Mouse (Mus musculus) T-cell, adult 2 months (primary cell): ENCODE measurements at regions not wholly inside any gene's neighbourhood (a gene's known extent, or its start where the extent isn't known, plus 50 kb on each side); places are given as distances from the start of the nearest gene placed in this dataset.
A peak's percentile ranks its signal among the peaks of the same experiment; 100 is the strongest.
"Not testable (repeated sequence)": the region's sequence is repeated elsewhere in the genome, so short reads cannot be mapped to it uniquely, and the experiment has no call there.

Experiments
- DNase-seq: peaks from one replicate; pipeline ENCODE4 v3.0.0; 2022; ENCODE audit warnings: low spot score

DNA sequence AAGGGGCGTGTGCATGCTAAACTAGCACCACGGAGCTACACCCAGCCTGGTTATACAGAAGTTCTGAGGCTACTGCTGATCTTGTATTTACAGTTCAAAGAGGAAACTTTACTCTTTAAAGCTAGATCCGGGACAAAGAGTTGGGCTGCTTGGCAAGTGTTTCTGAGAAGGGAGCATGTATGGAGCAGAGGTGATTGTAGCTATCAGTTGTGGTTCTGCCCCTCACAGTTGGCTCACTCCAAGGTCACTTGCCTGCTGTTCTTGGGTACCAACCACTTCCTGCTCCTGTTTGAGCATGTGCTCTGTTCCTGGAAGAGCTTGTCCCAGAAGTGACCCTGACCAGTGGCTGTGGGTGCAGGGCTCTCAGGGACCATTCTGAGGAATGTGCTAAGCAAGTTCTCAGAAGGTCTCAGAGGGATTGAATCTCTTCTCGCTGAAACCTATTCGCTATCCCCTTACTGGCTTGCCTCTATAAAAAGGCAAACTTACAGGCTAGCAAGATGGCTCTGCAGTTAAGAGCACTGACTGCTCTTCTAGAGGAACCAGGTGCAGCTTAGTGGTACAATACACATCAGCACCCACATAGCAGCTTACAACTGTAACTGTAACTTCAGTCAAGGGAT lies 94.9 kb upstream of the Max start:
- DNase-seq: peak; percentile 5

DNA sequence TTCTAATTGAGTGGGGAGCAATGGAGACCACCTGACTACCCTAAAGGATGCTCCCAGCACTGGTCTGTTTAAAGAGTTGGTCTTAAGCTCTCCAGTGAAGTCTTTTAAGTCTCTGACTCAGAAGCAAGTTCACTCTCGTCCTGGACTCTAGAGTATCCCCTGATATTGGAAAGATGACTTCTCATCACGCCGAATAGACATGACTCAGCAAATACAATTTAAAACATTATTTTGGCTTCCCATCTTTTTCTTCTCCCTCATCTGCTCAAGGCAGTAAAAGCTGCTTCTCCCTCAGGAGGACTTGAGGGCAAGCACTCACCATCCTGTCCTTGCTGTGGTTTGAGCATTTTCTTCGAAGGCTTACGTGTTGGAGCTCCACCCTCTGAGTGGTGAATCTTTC lies 92.7 kb upstream of the Max start:
- DNase-seq: no peak

DNA sequence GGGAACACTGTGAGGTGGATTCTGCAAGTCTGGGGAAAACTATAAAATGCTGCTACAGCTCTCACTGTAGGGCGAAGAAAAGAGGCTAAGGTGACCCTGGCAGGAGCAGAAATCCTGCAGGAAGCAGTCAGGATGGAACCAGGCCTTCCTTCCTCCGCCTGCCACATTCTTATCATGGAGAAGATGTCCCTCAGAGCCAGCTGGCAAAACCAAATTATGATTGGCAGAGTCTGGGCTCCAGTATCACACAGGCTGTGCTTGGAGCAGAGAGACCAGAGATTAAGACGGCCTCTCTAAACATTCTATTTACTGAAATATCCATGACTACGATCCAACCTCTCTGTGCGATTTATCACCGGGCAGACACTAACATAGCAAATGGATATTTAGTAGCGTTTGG lies 92.2 kb upstream of the Max start:
- DNase-seq: no peak

GRCm38 (mm10) chr12:77052853-77053252 lies 90.9 kb upstream of the Max start:
- peak; percentile 56 for DNase-seq

DNA sequence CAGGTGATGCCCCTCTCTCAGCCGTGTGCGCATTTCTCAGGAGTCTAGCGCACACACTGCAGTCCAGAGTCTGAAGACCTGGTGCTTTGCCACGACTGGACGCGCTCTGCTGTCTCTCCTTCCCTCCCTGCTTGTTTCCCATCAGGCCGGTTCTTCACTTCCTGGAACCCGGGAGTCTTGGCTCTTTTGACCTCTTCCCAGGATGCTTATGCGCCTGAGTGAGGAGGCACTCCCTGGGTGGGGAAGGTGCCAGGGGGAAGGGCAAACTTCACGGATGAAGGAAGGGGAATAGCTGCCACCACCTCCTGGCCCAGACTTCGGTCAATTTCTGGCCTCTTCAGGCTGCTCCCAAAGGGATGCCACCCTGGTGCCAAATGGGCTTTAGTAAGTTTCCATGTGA lies 86.4 kb upstream of the Max start:
- no peak for DNase-seq

- DNase-seq: no peak
Observed at GRCm38 (mm10) chr12:77047273-77047672, 85.3 kb upstream of the Max start.

DNA sequence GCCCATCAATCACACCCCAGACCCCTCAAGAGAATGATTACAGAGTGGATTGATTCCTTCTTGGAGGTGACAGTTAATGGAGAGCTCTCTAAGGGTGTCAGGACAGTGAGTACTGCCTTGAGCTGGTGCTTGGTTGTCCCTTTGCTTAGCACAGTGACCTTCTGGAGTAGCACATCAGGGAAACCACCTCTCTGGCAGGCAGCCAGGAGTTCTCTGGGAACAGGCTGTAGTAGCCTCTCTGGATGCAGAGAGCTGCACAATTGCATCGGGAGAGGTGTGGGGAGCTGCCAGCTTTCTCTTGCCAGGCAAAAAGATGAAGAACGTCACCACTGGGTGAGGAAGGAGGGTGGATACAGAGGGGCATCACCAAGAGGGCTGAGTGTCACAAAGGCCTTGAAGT lies 84.0 kb upstream of the Max start:
- no peak for DNase-seq

DNA sequence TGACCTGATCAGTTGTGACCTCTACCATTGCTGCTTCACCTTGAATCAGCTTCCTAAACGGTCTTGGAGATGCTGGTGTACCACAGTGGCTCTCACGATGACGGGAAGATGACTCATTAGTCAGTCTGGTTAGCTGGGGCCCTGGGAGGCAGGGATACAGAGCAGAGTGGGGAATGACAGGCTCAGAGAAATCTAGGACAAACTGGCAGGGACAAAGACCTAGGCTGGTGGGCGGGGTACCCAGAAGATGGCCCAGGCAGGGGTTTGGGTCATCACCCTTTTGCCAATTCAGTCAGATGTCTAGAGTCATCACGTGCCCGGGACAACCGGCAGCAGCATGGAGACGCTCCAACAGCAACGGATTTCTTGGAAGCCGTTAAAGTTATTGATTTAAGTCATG lies 83.4 kb upstream of the Max start:
- no peak for DNase-seq

DNA sequence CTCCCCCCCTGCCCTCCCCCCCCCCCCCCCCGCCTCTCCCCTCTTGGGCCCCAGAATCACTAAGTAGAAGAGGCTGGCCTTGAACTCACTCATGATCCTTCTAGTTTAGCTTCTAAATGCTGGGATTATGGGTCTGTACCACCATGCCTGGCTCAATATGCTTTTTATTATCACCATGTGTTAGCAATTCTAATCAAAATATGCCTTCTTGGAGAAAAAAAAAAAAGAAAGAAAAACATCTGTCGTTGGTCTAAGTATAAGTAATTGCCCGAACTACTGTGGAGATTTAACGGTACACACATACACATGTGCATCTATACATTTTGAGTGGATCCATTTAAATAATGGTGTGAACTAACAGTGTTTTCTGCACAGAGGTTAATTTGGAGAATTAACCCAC lies 80.4 kb upstream of the Max start:
- DNase-seq: no peak

- DNase-seq: no peak
Observed at GRCm38 (mm10) chr12:77041141-77041540, 79.1 kb upstream of the Max start.

DNA sequence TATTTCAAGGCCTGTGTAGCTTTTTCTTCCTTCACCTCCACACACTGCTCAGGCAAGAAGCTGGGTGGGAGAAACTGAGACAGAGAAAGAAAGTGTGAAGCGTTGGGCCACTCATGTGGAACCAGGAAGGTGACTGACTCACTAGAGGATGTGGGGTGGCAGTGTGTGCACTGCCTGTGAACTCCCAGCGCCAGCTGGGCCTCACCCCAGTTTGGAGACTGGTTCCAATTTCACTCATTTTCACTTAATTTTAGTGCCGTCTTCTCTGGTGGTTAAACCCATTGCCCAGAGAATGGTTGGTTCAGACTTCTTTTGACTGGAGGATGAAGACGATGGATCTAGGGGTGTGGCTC lies 77.9 kb upstream of the Max start:
- peak; percentile 57 for DNase-seq

DNA sequence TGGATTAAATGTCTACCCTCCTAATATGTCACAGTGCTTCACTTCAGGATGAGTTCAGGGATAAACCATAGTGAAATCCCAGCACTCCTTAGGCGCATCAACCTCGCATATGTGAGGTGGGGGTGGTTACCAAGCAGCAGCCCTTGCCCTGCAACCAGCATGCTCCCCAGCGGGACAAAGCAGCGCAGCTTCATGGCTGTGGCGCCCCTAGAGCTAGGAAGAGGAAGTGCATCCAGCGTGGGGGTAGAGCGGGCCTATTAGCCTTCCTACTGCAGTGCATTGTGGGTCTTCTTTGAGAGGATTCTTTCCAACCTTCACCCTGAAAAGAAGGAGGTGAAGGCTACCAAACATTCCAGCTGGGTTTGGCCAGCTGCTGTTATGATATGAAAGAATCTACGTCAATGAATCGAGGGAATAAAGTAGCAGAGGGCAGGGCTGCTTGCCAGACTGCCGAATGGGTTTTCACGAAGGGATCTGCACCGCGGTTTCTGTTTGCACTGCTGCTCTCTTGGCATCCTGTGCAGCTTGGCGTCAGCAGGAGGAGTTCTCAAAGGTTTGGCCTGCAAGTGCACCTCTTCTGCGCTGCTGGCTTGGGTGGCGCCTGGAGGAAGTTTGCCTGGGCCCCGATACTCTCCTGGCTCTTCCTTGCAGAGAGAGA lies 77.4 kb upstream of the Max start:
- peak; percentile 75 for DNase-seq

DNA sequence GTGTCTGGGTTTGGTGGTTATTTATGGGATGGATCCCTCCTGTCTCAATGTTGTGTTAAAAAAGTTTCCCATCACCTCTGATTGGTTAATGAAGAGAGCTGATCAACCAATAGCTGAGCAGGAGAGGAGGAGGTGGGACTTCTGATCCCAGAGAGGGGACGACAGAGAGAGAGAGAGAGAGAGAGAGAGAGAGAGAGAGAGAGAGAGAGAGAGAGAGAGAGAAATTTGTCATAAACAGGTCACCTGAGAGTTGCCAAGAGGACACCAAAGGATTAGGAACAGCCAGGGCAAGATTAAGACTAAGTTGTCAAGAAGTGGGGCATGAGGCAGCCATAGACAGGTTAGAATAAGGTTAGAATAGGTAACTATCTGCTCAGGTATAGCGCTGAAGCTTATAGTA lies 73.7 kb upstream of the Max start:
- no peak for DNase-seq

GRCm38 (mm10) chr12:77031448-77031847 lies 69.4 kb upstream of the Max start:
- no peak for DNase-seq

GRCm38 (mm10) chr12:77025431-77025879 lies 63.5 kb upstream of the Max start:
- DNase-seq: no peak

DNA sequence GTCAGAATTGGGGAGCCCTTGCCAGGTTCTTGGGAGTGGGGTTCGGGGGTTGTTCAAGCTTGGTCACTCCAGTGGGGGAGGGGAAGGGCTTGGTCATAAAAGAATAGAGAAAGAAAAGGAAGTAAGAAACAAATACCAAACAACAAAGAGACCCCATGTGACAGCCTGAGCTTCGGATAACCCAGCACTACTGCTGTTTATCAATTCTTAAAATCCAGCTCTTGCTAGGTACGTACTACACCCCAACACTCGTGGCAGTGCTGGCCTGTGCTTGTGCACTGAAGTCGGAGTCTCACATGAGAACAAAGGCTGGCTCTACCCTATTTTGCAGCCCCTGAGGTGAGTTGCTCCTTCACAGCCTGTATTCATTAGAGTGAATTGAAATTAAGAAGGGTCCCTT lies 60.5 kb upstream of the Max start:
- DNase-seq: no peak

- DNase-seq: no peak
Observed at GRCm38 (mm10) chr12:77021881-77022280, 59.9 kb upstream of the Max start.

DNA sequence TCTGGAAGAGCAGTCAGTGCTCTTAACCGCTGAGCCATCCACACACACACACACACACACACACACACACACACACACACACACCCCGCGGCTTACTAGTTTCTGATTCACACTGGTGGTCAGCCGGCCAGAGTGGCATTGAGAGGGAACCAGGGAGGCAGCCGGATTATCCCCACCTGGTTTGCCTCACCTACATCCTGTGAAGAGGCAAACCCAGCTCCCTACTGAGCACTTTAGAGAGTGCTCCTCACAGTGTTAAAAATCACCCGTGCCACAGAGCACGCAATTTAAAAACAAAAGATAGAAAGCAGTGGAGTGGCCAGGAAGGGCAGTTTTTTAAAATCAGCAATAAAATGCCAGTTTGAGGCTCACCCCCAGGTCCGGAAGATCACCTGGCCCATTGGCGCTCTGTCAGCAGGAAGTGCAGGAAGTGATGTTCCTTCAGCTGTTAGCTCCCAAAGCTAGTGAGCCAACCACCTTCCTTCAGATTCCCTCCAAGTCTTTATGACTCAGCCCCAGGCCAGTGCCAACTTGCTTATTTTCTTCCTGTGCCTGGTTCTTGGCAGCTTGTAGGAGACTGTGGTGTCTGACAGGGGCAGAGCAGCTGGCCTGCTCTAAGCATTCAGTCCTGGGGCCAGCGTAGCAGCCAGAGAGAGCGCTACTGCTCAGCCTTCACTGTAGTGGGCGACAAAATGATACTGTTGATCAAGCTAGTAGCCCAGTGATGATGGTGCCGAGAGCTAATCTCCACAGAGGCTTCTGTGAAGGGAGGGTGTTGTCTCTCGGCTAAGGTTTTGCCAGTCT lies 57.9 kb upstream of the Max start:
- DNase-seq: peak; percentile 21

DNA sequence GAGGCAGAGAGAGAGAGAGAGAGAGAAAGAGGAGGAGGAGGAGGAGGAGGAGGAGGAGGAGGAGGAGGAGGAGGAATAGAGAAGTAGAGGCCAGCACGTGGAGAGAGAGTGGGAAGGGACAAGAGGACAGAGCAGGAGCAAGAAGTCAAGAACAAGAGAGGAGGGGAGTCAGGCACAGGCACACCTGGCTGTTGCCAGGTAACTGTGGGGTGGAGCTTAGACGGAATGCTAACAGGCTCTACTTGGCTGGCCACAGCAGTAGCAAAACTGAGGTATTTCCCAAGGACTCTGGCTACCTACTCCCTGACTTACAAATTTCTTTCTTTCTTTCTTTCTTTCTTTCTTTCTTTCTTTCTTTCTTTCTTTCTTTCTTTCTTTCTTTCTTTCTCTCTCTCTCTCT lies 57.1 kb upstream of the Max start:
- DNase-seq: not testable (repeated sequence)

DNA sequence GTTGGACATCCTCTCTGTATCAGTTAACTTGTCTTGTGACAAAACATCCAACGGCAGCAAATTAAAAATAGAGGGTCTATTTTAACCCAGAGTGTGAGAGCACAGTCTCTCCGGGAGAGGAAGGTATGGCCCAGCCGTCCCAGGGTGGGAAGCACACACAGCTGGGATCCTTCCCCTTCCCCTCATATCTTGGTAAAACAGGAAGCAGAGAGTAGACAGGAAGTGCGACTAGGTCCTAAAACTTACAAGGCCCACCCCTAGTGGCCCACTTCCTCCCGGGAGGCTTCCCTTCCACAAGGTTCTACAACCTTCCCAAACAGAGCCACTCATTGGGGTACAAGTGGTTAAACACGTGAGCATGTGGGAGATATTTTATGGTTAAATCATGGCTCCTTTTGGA lies 56.4 kb upstream of the Max start:
- no peak for DNase-seq

- DNase-seq: no peak
Observed at GRCm38 (mm10) chr12:77014908-77015307, 52.9 kb upstream of the Max start.
